Mouse (Mus musculus): Measurements from ENCODE around the gene Gucd1. TPM values are rescaled to one million over a fixed set of nuclear protein-coding genes. Genes with fewer than 3 reads are reported as not detected.

The Gucd1 gene
- polyA plus RNA-seq, 1 experiment from 2014 or later = 32.8 TPM

DNA sequence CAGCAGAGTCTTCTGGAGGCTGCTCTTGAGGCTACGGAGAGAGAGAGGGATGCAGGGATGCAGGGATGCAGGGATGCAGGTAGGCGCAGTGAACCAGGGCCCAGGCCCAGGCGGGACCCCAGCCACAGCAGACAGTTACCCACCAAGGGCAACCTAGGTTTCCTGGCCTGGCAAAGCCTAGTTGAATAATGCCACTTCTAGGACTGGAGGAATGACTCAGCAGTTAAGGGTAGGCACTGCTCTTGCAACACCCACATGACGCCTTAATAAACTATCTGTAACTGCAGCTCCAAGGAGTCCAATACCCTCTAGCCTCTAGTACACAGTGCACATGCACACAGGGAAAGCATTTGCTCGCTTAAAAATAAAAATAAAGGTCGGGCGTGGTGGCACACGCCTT, 36.3 kb upstream of the Gucd1 start:
- H3K9ac ChIP-seq (ENCODE audit: low read length) = no peak overlapping the region
- H3K4me2 ChIP-seq (ENCODE audit: low read length) = no peak overlapping the region
- peaks cover 12 to 22% of the 10 kb centered on the region in 2 experiments for H3K4me1 ChIP-seq (ENCODE audit: control insufficient read depth in 2 of 2, insufficient read depth in 2 of 2, low read length in 2 of 2)
- no peaks in the 10 kb centered on the region for H3K36me3 ChIP-seq (ENCODE audit: control insufficient read depth, insufficient read depth, low read length)
- H3K4me3 ChIP-seq (ENCODE audit: control insufficient read depth in 1 of 2, insufficient read depth in 1 of 2, low read depth in 1 of 2, low read length in 2 of 2) = no peak overlapping the region
- H3K9me3 ChIP-seq (ENCODE audit: control insufficient read depth, low read length) = no peaks in the 10 kb centered on the region
- no peak overlapping the region for H3K27ac ChIP-seq (replicated peaks in 1 of 2; ENCODE audit: control insufficient read depth in 1 of 2, insufficient read depth in 1 of 2, low read depth in 2 of 2, low read length in 2 of 2)
- H3K27me3 ChIP-seq (ENCODE audit: control insufficient read depth, insufficient read depth, low read length) = peaks cover 3% of the 10 kb centered on the region
- 85% methylated on average over 8 of the region's 8 CpGs for whole genome bisulfite sequencing
- ATAC-seq (ENCODE audit: insufficient number of reproducible peaks, insufficient read depth, low FRiP score, low read depth) = no peak

DNA sequence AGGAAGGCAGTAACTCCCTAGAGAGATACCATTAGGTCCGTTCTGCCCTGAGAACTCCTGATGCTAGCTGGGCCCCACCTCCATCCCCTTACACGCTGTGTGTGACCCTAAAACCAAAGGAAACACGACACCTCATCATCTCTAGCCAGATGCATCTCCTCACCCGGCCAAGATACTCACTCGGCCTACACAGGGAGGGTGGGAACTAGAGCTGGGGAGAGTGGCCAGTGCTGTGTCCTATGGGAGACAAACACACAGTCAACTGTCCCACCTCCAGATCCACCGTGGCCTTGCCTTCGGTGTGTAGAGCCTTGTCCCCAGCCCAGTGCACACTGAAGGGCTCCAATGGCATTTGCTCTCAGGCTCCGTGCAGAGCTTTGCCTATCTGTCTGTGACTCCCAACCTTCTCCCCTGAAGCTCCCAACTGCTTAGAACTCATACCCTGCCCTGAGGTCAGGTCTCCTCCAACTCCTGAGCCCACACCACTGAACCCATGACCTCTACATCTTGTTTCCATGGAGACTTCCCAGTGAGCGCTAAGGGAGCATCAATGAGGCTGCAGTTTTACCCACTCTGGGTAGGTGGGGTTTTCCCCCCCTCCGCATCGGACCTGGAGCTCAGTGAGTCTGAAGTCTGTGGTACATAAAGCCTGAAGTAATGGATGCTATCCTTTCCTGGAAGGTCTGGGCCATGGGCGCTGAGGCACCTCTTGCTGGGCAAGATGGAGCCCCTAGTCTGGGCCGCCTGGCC, 35.1 kb upstream of the Gucd1 start:
- H3K9me3 ChIP-seq (ENCODE audit: control insufficient read depth, low read length) = no peaks in the 10 kb centered on the region
- no peaks in the 10 kb centered on the region for H3K27me3 ChIP-seq (ENCODE audit: control insufficient read depth, insufficient read depth, low read length)
- peaks cover 13 to 24% of the 10 kb centered on the region in 2 experiments for H3K4me1 ChIP-seq (ENCODE audit: control insufficient read depth in 2 of 2, insufficient read depth in 2 of 2, low read length in 2 of 2)
- no peak overlapping the region for H3K27ac ChIP-seq (replicated peaks in 1 of 2; ENCODE audit: control insufficient read depth in 1 of 2, insufficient read depth in 1 of 2, low read depth in 2 of 2, low read length in 2 of 2)
- H3K36me3 ChIP-seq (ENCODE audit: control insufficient read depth, insufficient read depth, low read length) = no peaks in the 10 kb centered on the region
- WGBS = 77% methylated on average over 13 of the region's 13 CpGs
- no peak overlapping the region for H3K4me2 ChIP-seq (ENCODE audit: low read length)
- H3K4me3 ChIP-seq (ENCODE audit: control insufficient read depth in 1 of 2, insufficient read depth in 1 of 2, low read depth in 1 of 2, low read length in 2 of 2) = no peak overlapping the region
- ATAC-seq (ENCODE audit: insufficient number of reproducible peaks, insufficient read depth, low FRiP score, low read depth) = no peak
- no peak overlapping the region for H3K9ac ChIP-seq (ENCODE audit: low read length)

DNA sequence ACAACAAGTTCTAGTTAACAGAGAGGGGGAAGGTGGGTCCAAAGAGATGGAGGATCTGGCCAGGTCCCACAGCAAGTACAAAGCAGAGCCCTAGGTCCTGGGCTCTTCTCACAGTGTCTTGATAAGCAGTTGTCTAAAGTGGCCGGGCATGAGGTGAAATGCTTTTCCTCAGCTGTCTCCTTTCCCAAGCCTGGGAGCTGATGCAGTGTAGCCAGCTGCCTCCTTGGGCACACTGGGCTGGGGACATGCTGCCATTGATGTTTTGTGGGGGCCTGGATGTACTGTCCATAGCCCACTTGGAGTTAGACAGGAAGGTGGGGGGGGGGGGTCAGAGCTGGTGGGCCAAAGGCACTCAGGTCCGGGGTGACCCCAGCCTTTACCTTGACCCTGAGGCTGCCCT, 34.3 kb upstream of the Gucd1 start:
- no peaks in the 10 kb centered on the region for H3K27me3 ChIP-seq (ENCODE audit: control insufficient read depth, insufficient read depth, low read length)
- WGBS = 34% methylated on average over 2 of the region's 2 CpGs
- no peak overlapping the region for H3K9ac ChIP-seq (ENCODE audit: low read length)
- no peak overlapping the region for H3K4me3 ChIP-seq (ENCODE audit: control insufficient read depth in 1 of 2, insufficient read depth in 1 of 2, low read depth in 1 of 2, low read length in 2 of 2)
- H3K9me3 ChIP-seq (ENCODE audit: control insufficient read depth, low read length) = no peaks in the 10 kb centered on the region
- no peak overlapping the region for H3K27ac ChIP-seq (replicated peaks in 1 of 2; ENCODE audit: control insufficient read depth in 1 of 2, insufficient read depth in 1 of 2, low read depth in 2 of 2, low read length in 2 of 2)
- no peak overlapping the region for H3K4me2 ChIP-seq (ENCODE audit: low read length)
- no peaks in the 10 kb centered on the region for H3K36me3 ChIP-seq (ENCODE audit: control insufficient read depth, insufficient read depth, low read length)
- H3K4me1 ChIP-seq (ENCODE audit: control insufficient read depth in 2 of 2, insufficient read depth in 2 of 2, low read length in 2 of 2) = peaks cover 14 to 23% of the 10 kb centered on the region in 2 experiments
- no peak for ATAC-seq (ENCODE audit: insufficient number of reproducible peaks, insufficient read depth, low FRiP score, low read depth)

DNA sequence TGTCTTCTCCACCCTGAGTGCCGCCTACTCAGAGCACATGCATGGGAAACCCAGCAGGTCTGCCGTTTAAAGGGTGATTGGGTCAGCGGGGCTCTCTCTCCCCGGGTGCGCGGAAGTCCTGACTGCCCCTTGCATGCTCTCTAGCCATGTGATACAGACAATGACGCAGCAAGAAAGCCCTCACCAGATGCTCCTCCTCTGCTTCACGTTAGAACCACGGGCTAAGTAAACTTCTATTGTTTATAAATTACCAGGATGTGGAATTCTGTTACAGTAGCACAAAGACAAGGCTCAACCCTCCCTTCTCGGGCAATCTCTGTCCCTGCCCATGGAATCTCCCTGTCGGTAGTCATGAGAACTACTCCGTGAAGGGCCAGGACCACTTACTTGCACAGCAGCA, 33.4 kb upstream of the Gucd1 start:
- H3K27me3 ChIP-seq (ENCODE audit: control insufficient read depth, insufficient read depth, low read length) = no peaks in the 10 kb centered on the region
- no peak overlapping the region for H3K4me2 ChIP-seq (ENCODE audit: low read length)
- H3K4me3 ChIP-seq (ENCODE audit: control insufficient read depth in 1 of 2, insufficient read depth in 1 of 2, low read depth in 1 of 2, low read length in 2 of 2) = no peak overlapping the region
- H3K36me3 ChIP-seq (ENCODE audit: control insufficient read depth, insufficient read depth, low read length) = no peaks in the 10 kb centered on the region
- no peak for ATAC-seq (ENCODE audit: insufficient number of reproducible peaks, insufficient read depth, low FRiP score, low read depth)
- no peak overlapping the region for H3K9ac ChIP-seq (ENCODE audit: low read length)
- peaks cover 7 to 14% of the 10 kb centered on the region in 2 experiments; a peak in 3 of 4 replicates for H3K4me1 ChIP-seq (ENCODE audit: control insufficient read depth in 2 of 2, insufficient read depth in 2 of 2, low read length in 2 of 2)
- WGBS = 44% methylated on average over 12 of the region's 12 CpGs
- no peaks in the 10 kb centered on the region for H3K9me3 ChIP-seq (ENCODE audit: control insufficient read depth, low read length)
- H3K27ac ChIP-seq (replicated peaks in 1 of 2; ENCODE audit: control insufficient read depth in 1 of 2, insufficient read depth in 1 of 2, low read depth in 2 of 2, low read length in 2 of 2) = no peak overlapping the region

DNA sequence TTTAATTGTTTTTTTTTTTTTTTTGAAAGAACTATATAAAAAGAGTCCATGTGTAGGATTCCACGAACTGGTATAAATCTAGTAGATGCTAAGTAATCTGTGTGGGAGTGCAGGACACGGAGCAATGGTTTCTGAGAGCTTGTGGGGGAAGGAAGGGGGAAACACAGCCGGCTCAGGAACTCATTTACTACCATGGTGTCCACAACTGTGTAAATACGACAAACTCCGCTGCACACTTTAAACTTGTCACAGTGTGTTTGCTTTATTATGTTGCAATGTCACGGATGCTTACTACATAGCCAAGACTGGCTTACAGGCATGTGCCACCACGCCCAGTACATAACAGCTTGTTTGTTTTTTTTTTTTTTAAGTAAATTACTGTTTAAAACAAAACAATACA, 32.1 kb upstream of the Gucd1 start:
- Histone ChIP-seq H3K27ac (replicated peaks in 1 of 2; ENCODE audit: control insufficient read depth in 1 of 2, insufficient read depth in 1 of 2, low read depth in 2 of 2, low read length in 2 of 2) (no peak overlapping the region), H3K4me1 (ENCODE audit: control insufficient read depth in 2 of 2, insufficient read depth in 2 of 2, low read length in 2 of 2) (peaks cover 2 to 5% of the 10 kb centered on the region in 2 experiments; a peak in 1 of 4 replicates), H3K4me3 (ENCODE audit: control insufficient read depth in 1 of 2, insufficient read depth in 1 of 2, low read depth in 1 of 2, low read length in 2 of 2) (no peak overlapping the region), H3K4me2 (ENCODE audit: low read length) (no peak overlapping the region), H3K9me3 (ENCODE audit: control insufficient read depth, low read length) (peaks cover 6% of the 10 kb centered on the region; the same call in 1 of the 2 replicates), H3K36me3 (ENCODE audit: control insufficient read depth, insufficient read depth, low read length) (no peaks in the 10 kb centered on the region), H3K9ac (ENCODE audit: low read length) (no peak overlapping the region), H3K27me3 (ENCODE audit: control insufficient read depth, insufficient read depth, low read length) (no peaks in the 10 kb centered on the region)
- ATAC-seq (ENCODE audit: insufficient number of reproducible peaks, insufficient read depth, low FRiP score, low read depth) = no peak
- WGBS = 79% methylated on average over 7 of the region's 7 CpGs

DNA sequence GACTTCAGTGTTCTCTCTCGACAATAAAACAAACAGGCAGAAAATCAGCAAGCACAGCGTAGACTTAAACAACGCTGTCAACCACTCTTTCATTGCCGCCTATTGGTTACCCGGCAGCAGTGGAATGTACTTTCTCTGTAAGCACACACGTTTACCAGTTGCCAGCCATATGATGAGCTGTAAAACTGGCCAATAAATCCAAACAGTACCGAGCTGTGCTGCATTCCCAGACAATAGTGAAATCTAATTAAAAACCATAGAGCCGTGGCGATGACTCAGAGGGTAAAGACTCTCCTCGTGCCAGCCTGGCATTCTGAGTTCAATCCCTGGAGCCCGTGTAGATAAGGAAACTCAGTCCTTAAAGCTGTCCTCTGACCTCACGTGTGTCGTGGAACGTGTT, 30.7 kb upstream of the Gucd1 start:
- H3K4me2 ChIP-seq (ENCODE audit: low read length) = 0 out of 2 replicates have a peak overlapping the region, but pooled peaks have one; percentile 13
- no peak overlapping the region for H3K27ac ChIP-seq (replicated peaks in 1 of 2; ENCODE audit: control insufficient read depth in 1 of 2, insufficient read depth in 1 of 2, low read depth in 2 of 2, low read length in 2 of 2)
- H3K4me1 ChIP-seq (ENCODE audit: control insufficient read depth in 2 of 2, insufficient read depth in 2 of 2, low read length in 2 of 2) = peaks cover 2 to 5% of the 10 kb centered on the region in 2 experiments; a peak in 1 of 4 replicates
- H3K4me3 ChIP-seq (ENCODE audit: control insufficient read depth in 1 of 2, insufficient read depth in 1 of 2, low read depth in 1 of 2, low read length in 2 of 2) = no peak overlapping the region
- no peaks in the 10 kb centered on the region for H3K27me3 ChIP-seq (ENCODE audit: control insufficient read depth, insufficient read depth, low read length)
- ATAC-seq (ENCODE audit: insufficient number of reproducible peaks, insufficient read depth, low FRiP score, low read depth) = no peak
- H3K9ac ChIP-seq (ENCODE audit: low read length) = no peak overlapping the region
- 52% methylated on average over 14 of the region's 14 CpGs for WGBS
- peaks cover 11% of the 10 kb centered on the region; the same call in 1 of the 2 replicates for H3K9me3 ChIP-seq (ENCODE audit: control insufficient read depth, low read length)
- no peaks in the 10 kb centered on the region for H3K36me3 ChIP-seq (ENCODE audit: control insufficient read depth, insufficient read depth, low read length)

DNA sequence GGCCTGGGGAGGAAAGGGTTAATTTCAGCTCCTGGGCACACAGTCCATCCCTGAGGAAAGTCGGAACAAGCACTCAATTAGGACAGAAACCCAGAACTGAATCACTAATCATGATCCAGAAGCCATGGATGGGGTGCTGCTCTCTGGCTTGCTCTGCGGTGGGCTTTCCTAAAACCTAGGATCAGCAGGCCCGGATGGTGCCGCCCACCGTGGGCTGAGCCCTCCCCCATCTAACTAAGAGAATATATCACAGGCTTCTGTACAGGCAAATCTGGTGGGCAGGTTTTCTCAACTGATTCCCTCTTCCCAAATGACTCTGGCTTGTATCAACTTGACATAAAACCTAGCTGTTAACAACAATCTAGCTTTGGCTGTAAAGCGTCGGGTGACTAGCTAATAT, 30.1 kb upstream of the Gucd1 start:
- H3K4me2 ChIP-seq (ENCODE audit: low read length) = 0 out of 2 replicates have a peak overlapping the region, but pooled peaks have one; percentile 13
- H3K9me3 ChIP-seq (ENCODE audit: control insufficient read depth, low read length) = peaks cover 11% of the 10 kb centered on the region; the same call in 1 of the 2 replicates
- WGBS = 54% methylated on average over 7 of the region's 7 CpGs
- ATAC-seq (ENCODE audit: insufficient number of reproducible peaks, insufficient read depth, low FRiP score, low read depth) = no peak
- H3K4me1 ChIP-seq (ENCODE audit: control insufficient read depth in 2 of 2, insufficient read depth in 2 of 2, low read length in 2 of 2) = peaks cover 2 to 5% of the 10 kb centered on the region in 2 experiments; a peak in 1 of 4 replicates
- no peak overlapping the region for H3K9ac ChIP-seq (ENCODE audit: low read length)
- no peak overlapping the region for H3K27ac ChIP-seq (replicated peaks in 1 of 2; ENCODE audit: control insufficient read depth in 1 of 2, insufficient read depth in 1 of 2, low read depth in 2 of 2, low read length in 2 of 2)
- no peak overlapping the region for H3K4me3 ChIP-seq (ENCODE audit: control insufficient read depth in 1 of 2, insufficient read depth in 1 of 2, low read depth in 1 of 2, low read length in 2 of 2)
- H3K36me3 ChIP-seq (ENCODE audit: control insufficient read depth, insufficient read depth, low read length) = no peaks in the 10 kb centered on the region
- H3K27me3 ChIP-seq (ENCODE audit: control insufficient read depth, insufficient read depth, low read length) = no peaks in the 10 kb centered on the region

All from heart, embryonic 14.5 days (tissue).